Mouse (Mus musculus): Measurements from ENCODE around the gene Timmdc1. TPM values are rescaled to one million over a fixed set of nuclear protein-coding genes. Genes with fewer than 3 reads are reported as not detected.

Timmdc1 gene
- total RNA-seq (2017): 11.9 to 26.7 TPM (median 17.7 TPM) in 3 replicates

DNA sequence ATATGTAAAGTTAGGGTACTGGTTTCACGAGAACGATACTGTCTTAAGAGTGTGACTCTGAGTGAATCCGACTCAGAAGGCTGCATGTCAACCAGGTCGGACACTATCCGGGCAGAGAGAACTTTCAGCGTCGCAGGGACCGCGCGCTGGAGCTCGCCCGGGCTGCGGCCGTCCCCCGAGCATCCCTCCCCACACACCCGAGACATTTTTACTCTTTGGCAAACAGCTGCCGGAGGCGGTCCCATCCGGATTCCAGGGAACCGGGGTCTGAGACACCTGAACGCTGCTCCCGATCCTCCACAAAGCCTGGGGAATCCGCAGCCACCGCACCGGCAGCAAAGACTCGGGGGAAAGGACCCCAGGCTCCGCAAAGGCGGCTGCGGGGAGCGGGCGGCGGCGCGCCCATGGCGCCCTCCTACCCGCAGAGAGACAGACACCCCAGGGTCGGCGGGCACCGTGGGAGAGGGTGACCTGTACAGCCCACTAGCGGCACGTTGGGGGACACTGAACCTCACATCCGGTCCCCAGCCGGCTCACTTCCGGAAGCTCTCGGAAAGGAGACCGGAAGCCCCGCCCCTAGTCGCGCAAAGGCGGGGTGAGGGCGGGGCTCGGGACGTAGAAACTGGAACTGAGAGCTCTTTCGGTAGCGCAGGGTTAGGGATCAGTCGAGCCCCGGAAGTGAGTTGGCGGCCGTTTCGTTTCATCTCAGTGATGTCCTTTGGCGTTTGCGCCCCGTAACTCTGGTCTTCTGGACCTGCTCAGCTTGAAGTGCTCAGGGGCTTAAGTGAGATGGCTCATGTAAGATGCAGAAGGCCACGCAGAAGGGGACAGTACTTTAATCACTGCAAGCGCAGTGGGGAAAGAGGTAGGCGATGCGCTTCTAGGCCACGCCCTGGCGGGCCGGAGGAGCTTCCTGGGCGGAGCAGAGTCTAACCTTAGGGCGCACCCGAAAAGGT lies at the start of gene Timmdc1:
Timmdc1 (minus strand) TSS at position 535 of the 956 bp plus-strand sequence.
- peak; percentile 97 for ATAC-seq (replicated peaks; ENCODE audit: insufficient number of reproducible peaks, low FRiP score, low TSS enrichment, poor library complexity, severe bottlenecking)

- no peak for ATAC-seq (replicated peaks; ENCODE audit: insufficient number of reproducible peaks, low FRiP score, low TSS enrichment, poor library complexity, severe bottlenecking)
Measured at GRCm38 (mm10) chr16:38571481-38571880, 49.0 kb upstream of the Timmdc1 start.

DNA sequence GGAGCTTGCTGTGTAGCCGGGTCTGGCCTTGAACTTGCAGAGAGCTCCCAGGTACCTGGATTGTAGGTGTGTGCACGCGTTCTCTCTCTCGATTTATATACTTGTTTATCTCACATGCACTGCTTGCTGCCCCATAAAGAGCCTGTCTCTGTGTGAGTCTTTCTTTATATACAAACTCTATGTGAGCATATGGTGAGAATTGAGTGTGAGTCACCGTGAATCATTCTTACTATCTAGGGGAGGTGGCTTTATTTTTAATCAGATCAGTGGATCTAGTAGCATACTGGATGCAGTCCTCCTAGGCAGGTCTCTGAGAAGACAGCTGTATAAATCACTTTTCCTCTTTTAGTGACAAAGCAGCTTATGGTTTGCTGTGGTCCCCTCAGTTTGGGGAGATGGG lies 45.7 kb upstream of the Timmdc1 start:
- no peak for ATAC-seq (replicated peaks; ENCODE audit: insufficient number of reproducible peaks, low FRiP score, low TSS enrichment, poor library complexity, severe bottlenecking)

GRCm38 (mm10) chr16:38563516-38563915 lies 41.1 kb upstream of the Timmdc1 start:
- no peak for ATAC-seq (replicated peaks; ENCODE audit: insufficient number of reproducible peaks, low FRiP score, low TSS enrichment, poor library complexity, severe bottlenecking)

DNA sequence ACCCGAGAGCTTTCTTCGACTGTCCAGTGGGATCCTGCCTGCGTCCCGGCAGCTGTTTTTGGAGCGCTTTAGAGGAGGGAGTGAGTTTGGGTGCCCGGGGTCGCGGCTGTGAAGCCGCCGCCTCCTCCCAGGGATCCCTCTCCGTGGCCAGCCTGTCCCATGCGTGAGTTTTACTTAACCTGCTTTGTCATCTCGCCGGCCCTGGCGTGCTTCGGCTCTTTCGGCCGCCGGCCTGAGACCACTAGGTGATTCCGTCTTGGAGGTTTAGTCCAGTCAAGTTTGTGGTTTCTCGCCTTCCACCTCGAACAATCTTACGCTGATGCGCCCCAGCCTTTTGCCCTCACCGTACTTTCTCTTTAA lies 40.5 kb upstream of the Timmdc1 start:
- ATAC-seq (replicated peaks; ENCODE audit: insufficient number of reproducible peaks, low FRiP score, low TSS enrichment, poor library complexity, severe bottlenecking): peak; percentile 16; the same call in 1 of the 2 replicates

GRCm38 (mm10) chr16:38562131-38562967 lies 39.9 kb upstream of the Timmdc1 start:
- ATAC-seq (replicated peaks; ENCODE audit: insufficient number of reproducible peaks, low FRiP score, low TSS enrichment, poor library complexity, severe bottlenecking): peak; percentile 97

- ATAC-seq (replicated peaks; ENCODE audit: insufficient number of reproducible peaks, low FRiP score, low TSS enrichment, poor library complexity, severe bottlenecking): no peak
Measured at GRCm38 (mm10) chr16:38558221-38558748, 35.8 kb upstream of the Timmdc1 start, which contains the start of gene Tmem39a. TSS of gene Tmem39a (plus strand) at chr16:38558698.

- ATAC-seq (replicated peaks; ENCODE audit: insufficient number of reproducible peaks, low FRiP score, low TSS enrichment, poor library complexity, severe bottlenecking): no peak
Measured at GRCm38 (mm10) chr16:38555988-38556387, 33.5 kb upstream of the Timmdc1 start.

DNA sequence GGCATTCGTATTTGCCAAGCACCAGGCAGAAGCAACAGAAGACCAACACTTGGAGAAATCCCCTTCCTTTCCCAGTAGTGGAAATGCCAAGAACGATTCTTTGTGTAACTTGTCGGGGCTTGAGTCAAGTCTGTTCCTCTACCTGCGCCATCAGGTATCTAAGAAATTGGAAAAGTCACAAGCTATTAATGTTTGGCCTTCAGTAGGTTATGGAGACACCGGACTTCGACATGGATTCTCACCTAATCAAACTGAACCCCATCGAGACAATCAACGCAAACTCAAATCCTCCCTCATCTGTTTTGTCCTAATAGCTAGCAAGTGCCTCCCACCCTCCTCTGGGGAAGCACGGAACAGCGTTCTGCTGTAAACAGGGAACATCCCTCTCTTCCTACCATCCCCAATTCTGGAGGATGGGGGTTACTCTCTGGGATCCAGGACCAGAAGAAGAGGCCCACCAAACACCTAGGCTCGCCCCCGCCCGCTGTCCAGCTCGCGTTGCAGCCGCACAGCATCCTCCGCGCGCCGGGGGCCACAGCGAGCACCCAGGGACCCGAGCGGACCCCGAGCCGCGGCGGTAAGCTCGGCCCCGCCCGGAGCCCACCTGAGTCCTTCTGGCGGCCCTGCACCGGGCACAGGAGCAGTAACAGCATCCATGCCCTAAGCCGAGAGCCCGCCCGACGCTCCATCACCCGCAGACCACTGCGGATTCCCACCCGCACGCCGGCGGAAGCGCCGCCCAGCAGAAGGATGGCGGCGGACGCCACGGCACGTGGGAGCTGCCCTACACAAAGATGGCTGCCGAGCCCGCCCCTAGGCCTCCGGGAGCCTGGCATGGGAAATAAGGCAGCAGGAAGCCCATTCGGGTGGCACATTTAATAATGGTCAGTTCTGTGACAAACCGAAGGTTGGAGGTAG lies 27.3 kb upstream of the Timmdc1 start, which contains the start of gene Poglut1:
Poglut1 (minus strand) TSS at position 780 of the 918 bp plus-strand sequence.
- ATAC-seq (replicated peaks; ENCODE audit: insufficient number of reproducible peaks, low FRiP score, low TSS enrichment, poor library complexity, severe bottlenecking): peak; percentile 84

DNA sequence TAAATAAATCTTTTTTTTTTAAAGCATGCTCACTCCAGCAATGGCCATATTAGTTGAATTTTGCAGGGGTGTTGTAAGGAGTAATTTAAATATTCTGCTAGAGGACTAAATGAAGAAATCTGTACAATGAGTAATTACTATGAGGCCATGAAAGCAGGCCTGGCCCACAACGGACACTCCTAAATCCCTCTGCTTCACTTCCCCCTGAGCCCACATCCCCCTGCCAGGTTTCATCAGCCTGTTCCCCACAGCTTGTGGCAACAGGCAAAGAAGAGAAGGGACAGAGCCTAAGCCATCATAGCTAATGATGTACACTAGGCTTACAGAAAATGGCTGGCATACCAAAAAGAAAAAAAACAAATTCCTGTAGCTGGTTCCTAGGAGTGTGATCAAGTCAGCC lies 25.5 kb upstream of the Timmdc1 start:
- no peak for ATAC-seq (replicated peaks; ENCODE audit: insufficient number of reproducible peaks, low FRiP score, low TSS enrichment, poor library complexity, severe bottlenecking)

DNA sequence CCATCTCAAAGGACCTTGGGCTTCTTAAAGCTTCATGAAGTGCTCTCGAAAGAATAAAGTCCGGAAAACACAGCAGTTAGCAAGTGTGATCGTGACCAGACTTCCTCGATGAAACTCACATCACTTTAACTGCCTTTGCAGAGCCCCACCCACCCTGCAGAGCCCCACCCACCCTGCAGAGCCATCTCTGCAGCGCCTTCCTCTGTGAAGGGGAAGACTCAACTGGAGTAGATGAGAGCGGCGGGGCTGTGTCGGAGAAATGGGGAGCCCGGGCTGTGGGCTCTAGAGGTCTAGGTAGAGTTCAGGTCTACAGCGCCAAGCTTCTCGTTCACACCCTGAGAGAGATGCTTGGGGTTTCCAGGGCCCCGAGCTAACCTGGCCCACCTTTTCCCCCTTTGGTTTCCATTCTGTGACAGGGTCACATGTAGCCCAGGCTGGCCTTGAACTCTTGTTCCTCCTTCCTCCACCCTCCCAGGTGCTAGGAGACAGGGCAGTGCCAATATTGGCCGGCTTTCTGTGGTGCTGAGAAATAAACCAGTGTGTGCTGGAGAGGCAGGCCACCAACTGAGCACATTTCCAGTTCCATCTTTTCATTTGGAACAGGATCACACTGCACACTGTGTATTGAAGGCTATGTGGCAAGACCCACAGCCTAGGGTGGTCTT lies 16.4 kb upstream of the Timmdc1 start:
- no peak for ATAC-seq (replicated peaks; ENCODE audit: insufficient number of reproducible peaks, low FRiP score, low TSS enrichment, poor library complexity, severe bottlenecking)

DNA sequence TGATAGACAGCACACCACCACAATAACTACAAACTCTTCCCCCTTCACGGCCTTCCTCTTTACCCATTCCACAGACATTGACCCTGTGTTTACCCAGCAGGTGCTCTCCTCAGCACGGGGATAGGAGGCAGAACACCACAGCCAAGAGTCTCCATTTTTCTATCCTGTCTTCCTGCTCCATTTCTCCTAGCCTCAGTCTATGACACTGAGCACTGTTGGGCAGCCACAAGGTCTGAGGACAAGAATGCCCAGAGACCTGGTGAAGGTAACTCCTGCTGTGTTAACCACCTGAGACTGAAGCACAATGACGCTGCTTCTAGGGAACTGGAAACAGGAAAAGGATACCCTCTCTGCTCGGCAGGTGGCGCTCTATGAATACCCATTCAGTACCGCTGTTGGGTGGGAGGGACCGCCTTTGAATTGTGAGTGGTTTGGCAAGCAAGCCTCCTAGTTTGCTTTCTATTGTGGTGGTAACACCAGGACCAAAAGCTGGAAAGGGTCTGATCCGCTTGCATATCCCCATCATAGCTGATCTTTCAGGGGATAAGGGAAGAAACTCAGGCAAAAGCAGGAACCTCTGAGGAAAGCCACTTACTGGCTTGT lies 14.2 kb upstream of the Timmdc1 start:
- ATAC-seq (replicated peaks; ENCODE audit: insufficient number of reproducible peaks, low FRiP score, low TSS enrichment, poor library complexity, severe bottlenecking): peak; percentile 87

DNA sequence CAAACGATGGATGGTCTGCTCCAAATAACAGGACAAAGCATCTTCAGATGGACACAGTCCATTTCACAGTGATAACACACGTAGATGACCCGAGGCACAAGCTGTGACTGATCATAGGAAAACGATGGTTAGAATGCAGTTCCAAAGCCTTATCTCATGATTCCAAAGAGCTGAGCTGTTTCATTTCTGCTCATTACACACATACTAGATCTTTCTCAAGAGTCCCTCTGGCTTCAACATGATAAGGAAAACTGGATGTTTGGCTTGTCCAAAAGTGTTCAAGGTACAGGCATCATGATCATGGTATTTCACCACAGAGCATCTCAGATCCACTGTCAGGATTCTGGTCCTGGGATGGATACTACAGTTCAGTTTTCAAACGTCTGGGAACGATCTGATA lies 3.8 kb upstream of the Timmdc1 start:
- no peak for ATAC-seq (replicated peaks; ENCODE audit: insufficient number of reproducible peaks, low FRiP score, low TSS enrichment, poor library complexity, severe bottlenecking)

- no peak for ATAC-seq (replicated peaks; ENCODE audit: insufficient number of reproducible peaks, low FRiP score, low TSS enrichment, poor library complexity, severe bottlenecking)
Measured at GRCm38 (mm10) chr16:38521211-38521987, 1.1 kb downstream of the Timmdc1 start.

DNA sequence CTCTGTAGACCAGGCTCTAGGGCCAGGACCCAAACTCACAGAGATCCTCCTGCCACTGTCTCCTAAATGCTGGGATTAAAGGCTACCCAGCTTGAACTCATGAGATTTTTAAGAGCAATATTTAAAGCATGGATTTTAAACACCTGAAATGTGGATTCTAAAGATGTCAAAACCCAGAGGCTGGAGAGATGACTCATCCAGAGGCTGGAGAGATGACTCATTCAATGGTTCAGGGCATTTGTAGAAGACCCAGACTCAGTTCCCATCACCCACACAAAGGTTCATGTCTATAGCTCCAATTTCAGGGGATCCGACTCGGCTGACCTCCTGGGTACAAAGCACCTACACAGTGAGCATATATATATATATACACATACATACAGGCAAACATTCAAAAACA lies 3.3 kb downstream of the Timmdc1 start:
- ATAC-seq (replicated peaks; ENCODE audit: insufficient number of reproducible peaks, low FRiP score, low TSS enrichment, poor library complexity, severe bottlenecking): no peak

DNA sequence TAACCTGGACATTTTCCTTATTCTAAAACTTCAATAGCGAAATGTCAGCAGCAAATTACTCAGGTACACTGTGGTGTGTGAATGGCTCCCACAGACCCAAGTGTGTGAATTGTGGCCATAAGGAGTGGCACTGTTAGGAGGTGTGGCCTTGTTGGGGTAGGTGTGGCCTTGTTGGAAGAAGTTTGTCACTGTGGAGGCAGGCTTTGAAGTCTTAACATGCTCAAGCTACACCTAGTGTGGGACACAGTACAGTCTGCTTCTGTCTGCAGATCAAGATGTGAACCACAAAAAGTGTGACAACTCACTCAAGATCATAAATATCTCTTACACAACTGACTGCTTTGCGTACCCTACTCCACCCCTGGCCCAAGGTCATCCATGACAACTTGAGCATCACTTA lies 11.6 kb downstream of the Timmdc1 start:
- ATAC-seq (replicated peaks; ENCODE audit: insufficient number of reproducible peaks, low FRiP score, low TSS enrichment, poor library complexity, severe bottlenecking): no peak

Measured in monocyte, adult 5-6 weeks (primary cell).